In genomic region chr12:54110342-54110741, GRCm38 (mm10) we compare ENCODE assay signal across 25 mouse cellular contexts.
DNase-seq lines count a peak whose midpoint lies in the region; ATAC-seq and TF ChIP-seq lines count a peak whose summit lies in the region.
"Had no signal": no experiment of that assay in that cellular context is flagged by ENCODE, and none has a peak within 500 bp of the region (broad histone marks: within the 10 kb centered on the region; RNA-seq: fewer than 3 reads in every experiment).

No protein-coding gene starts in this region.

- H3K4me2 ChIP-seq in midbrain, embryonic 15.5 days = no peak overlapping the region
- H3K4me2 ChIP-seq: embryonic facial prominence, embryonic 13.5 days; embryonic facial prominence, embryonic 15.5 days; forebrain, embryonic 12.5 days had no signal

- no peak for ATAC-seq in midbrain, embryonic 15.5 days (replicated peaks)
- ATAC-seq: forebrain, embryonic 14.5 days; forebrain, embryonic 16.5 days; Patski had no signal

- H3K4me3 ChIP-seq in midbrain, embryonic 10.5 days = no peak overlapping the region
- no peak overlapping the region for H3K4me3 ChIP-seq in midbrain, embryonic 15.5 days
- no peak overlapping the region for H3K4me3 ChIP-seq in ES-Bruce4 (ENCODE audit: low read depth, low read length)
- H3K4me3 ChIP-seq: embryonic facial prominence, embryonic 13.5 days; embryonic facial prominence, embryonic 15.5 days; erythroblast, embryonic 14.5 days; forebrain, embryonic 10.5 days; forebrain, embryonic 12.5 days had no signal

- no peaks in the 10 kb centered on the region for H3K27me3 ChIP-seq in midbrain, embryonic 10.5 days (ENCODE audit: low read depth, poor library complexity, severe bottlenecking)
- no peaks in the 10 kb centered on the region for H3K27me3 ChIP-seq in midbrain, embryonic 15.5 days (replicated peaks)
- H3K27me3 ChIP-seq in ES-Bruce4 (ENCODE audit: control insufficient read depth, insufficient read depth, low read length, poor library complexity, severe bottlenecking) = no peaks in the 10 kb centered on the region
- H3K27me3 ChIP-seq: embryonic facial prominence, embryonic 13.5 days; embryonic facial prominence, embryonic 15.5 days; forebrain, embryonic 12.5 days; Patski had no signal

- no peaks in the 10 kb centered on the region for H3K36me3 ChIP-seq in midbrain, embryonic 10.5 days
- H3K36me3 ChIP-seq in midbrain, embryonic 15.5 days (replicated peaks) = no peaks in the 10 kb centered on the region
- H3K36me3 ChIP-seq in ES-Bruce4 (ENCODE audit: control insufficient read depth, insufficient read depth, low read length, poor library complexity, severe bottlenecking) = no peaks in the 10 kb centered on the region
- H3K36me3 ChIP-seq: embryonic facial prominence, embryonic 13.5 days; embryonic facial prominence, embryonic 15.5 days; forebrain, embryonic 10.5 days; forebrain, embryonic 12.5 days; G1E had no signal

- no peak for DNase-seq in midbrain, embryonic 10.5 days (ENCODE audit: low spot score)
- peak; percentile 30 for DNase-seq in ZHBTc4 (ENCODE audit: low read depth, low spot score)
- no peak for DNase-seq in gastrocnemius, adult 8-10 months (ENCODE audit: low spot score in 2 of 2)
- DNase-seq in kidney, postnatal 4 days = no peak
- DNase-seq: adrenal gland, adult 2 months; adrenal gland, postnatal 10 days; adrenal gland, postnatal 25 days; cerebellum, adult 11 months; cerebellum, adult 18-20 months; cerebellum, adult 8-10 months; cerebellum, adult 9-11 months; cerebellum, postnatal 14 days; cerebellum, postnatal 36 days; embryo, embryonic 11 days had no signal

- peak; percentile 97 for TF ChIP-seq EP300 in ES-Bruce4 (IDR thresholded peaks at IDR 0.05; ENCODE audit: insufficient read depth, low read depth, low read length)

- no peak overlapping the region for H3K9ac ChIP-seq in midbrain, embryonic 15.5 days
- no peak overlapping the region for H3K9ac ChIP-seq in ES-Bruce4 (ENCODE audit: low read depth, poor library complexity, severe bottlenecking)
- H3K9ac ChIP-seq: embryonic facial prominence, embryonic 13.5 days; embryonic facial prominence, embryonic 15.5 days; forebrain, embryonic 12.5 days had no signal

- H3K27ac ChIP-seq in midbrain, embryonic 10.5 days (replicated peaks) = peak overlapping the region; percentile 56; the same call in 1 of the 2 replicates
- no peak overlapping the region for H3K27ac ChIP-seq in midbrain, embryonic 15.5 days
- H3K27ac ChIP-seq in ES-Bruce4 (ENCODE audit: insufficient read depth, low read length) = peak overlapping the region; percentile 93
- H3K27ac ChIP-seq: embryonic facial prominence, embryonic 13.5 days; embryonic facial prominence, embryonic 15.5 days; forebrain, embryonic 10.5 days; forebrain, embryonic 12.5 days had no signal

- 47% methylated on average over 2 of the region's 2 CpGs for WGBS in midbrain, embryonic 10.5 days
- 29% methylated on average over 2 of the region's 2 CpGs for WGBS in midbrain, embryonic 15.5 days

- peaks cover 11% of the 10 kb centered on the region for H3K4me1 ChIP-seq in midbrain, embryonic 10.5 days
- H3K4me1 ChIP-seq in midbrain, embryonic 15.5 days = no peaks in the 10 kb centered on the region
- peaks cover 5% of the 10 kb centered on the region for H3K4me1 ChIP-seq in ES-Bruce4 (ENCODE audit: control insufficient read depth, insufficient read depth, low read length)
- H3K4me1 ChIP-seq: embryonic facial prominence, embryonic 13.5 days; embryonic facial prominence, embryonic 15.5 days had no signal

- H3K9me3 ChIP-seq in midbrain, embryonic 10.5 days (replicated peaks) = no peaks in the 10 kb centered on the region
- H3K9me3 ChIP-seq in midbrain, embryonic 15.5 days = no peaks in the 10 kb centered on the region
- peaks cover 14% of the 10 kb centered on the region for H3K9me3 ChIP-seq in ES-Bruce4 (replicated peaks; ENCODE audit: control insufficient read depth, insufficient read depth, low read length, poor library complexity, severe bottlenecking)
- H3K9me3 ChIP-seq: embryonic facial prominence, embryonic 13.5 days; embryonic facial prominence, embryonic 15.5 days; forebrain, embryonic 10.5 days; forebrain, embryonic 12.5 days had no signal

- no peak for TF ChIP-seq CTCF in ES-Bruce4 (IDR thresholded peaks at IDR 0.05; ENCODE audit: low read depth, low read length)

- no peak for TF ChIP-seq POLR2A in ES-Bruce4 (IDR thresholded peaks at IDR 0.05; ENCODE audit: insufficient read depth, low read length)
